Mouse (Mus musculus): Measurements from ENCODE around the gene Degs1.
"Not testable (repeated sequence)": the region's sequence is repeated elsewhere in the genome, so short reads cannot be mapped to it uniquely, and the experiment has no call there.

- TF ChIP-seq CTCF, EP300 (IDR thresholded peaks at IDR 0.05; ENCODE audit: low read depth): not testable (repeated sequence)
Measured at GRCm38 (mm10) chr1:182290741-182291140, 8.1 kb upstream of the Degs1 start.
